Mouse (Mus musculus): ENCODE data around the gene Spindoc. TPM values are rescaled to one million over a fixed set of nuclear protein-coding genes. Genes with fewer than 3 reads are reported as not detected.
"Not testable (repeated sequence)": the region's sequence is repeated elsewhere in the genome, so short reads cannot be mapped to it uniquely, and the experiment has no call there.

Gene Spindoc
- polyA plus RNA-seq, 2 experiments, result 21.9 to 37.6 TPM

- peak overlapping the region; percentile 65 for H3K4me2 ChIP-seq (replicated peaks; ENCODE audit: low read depth, low read length, severe bottlenecking)
- peaks cover 33% of the 10 kb centered on the region for H3K4me1 ChIP-seq (ENCODE audit: control insufficient read depth, insufficient read depth, low read length)
- peak overlapping the region; percentile 98 for H3K9ac ChIP-seq (ENCODE audit: low read depth, low read length, severe bottlenecking)
- peaks cover 12% of the 10 kb centered on the region for H3K36me3 ChIP-seq (ENCODE audit: control insufficient read depth, insufficient read depth, low read length)
- no peaks in the 10 kb centered on the region for H3K27me3 ChIP-seq (ENCODE audit: control insufficient read depth, insufficient read depth, low read length)
- DNase-seq (ENCODE audit: low spot score), result no peak
- peak overlapping the region; percentile 86 for H3K4me3 ChIP-seq (replicated peaks; ENCODE audit: low read length)
- TF ChIP-seq POLR2A (IDR thresholded peaks at IDR 0.05; ENCODE audit: borderline replicate concordance, extremely low read depth, insufficient read depth, insufficient read length), result no peak
- no peaks in the 10 kb centered on the region for H3K9me3 ChIP-seq (ENCODE audit: control insufficient read depth, low read length)
- H3K27ac ChIP-seq (replicated peaks; ENCODE audit: low read depth, low read length), result peak overlapping the region; percentile 97
- ATAC-seq (ENCODE audit: low FRiP score, low read depth), result no peak
- WGBS, result 24% methylated on average over 22 of the region's 22 CpGs
Observed at GRCm38 (mm10) chr19:7415916-7416833, 33.4 kb upstream of the Spindoc start.

- Histone ChIP-seq H3K4me2 (replicated peaks; ENCODE audit: low read depth, low read length, severe bottlenecking) (no peak overlapping the region), H3K9ac (ENCODE audit: low read depth, low read length, severe bottlenecking) (no peak overlapping the region), H3K4me3 (replicated peaks; ENCODE audit: low read length) (no peak overlapping the region), H3K27me3 (ENCODE audit: control insufficient read depth, insufficient read depth, low read length) (no peaks in the 10 kb centered on the region), H3K27ac (replicated peaks; ENCODE audit: low read depth, low read length) (no peak overlapping the region), H3K4me1 (ENCODE audit: control insufficient read depth, insufficient read depth, low read length) (peaks cover 8% of the 10 kb centered on the region), H3K36me3 (ENCODE audit: control insufficient read depth, insufficient read depth, low read length) (no peaks in the 10 kb centered on the region), H3K9me3 (ENCODE audit: control insufficient read depth, low read length) (no peaks in the 10 kb centered on the region)
- ATAC-seq (ENCODE audit: low FRiP score, low read depth) (no peak), DNase-seq (ENCODE audit: low spot score) (no peak)
- no peak for TF ChIP-seq POLR2A (IDR thresholded peaks at IDR 0.05; ENCODE audit: borderline replicate concordance, extremely low read depth, insufficient read depth, insufficient read length)
- 54% methylated on average over 2 of the region's 2 CpGs for WGBS
Observed at GRCm38 (mm10) chr19:7412361-7412760, 29.6 kb upstream of the Spindoc start.

GRCm38 (mm10) chr19:7404623-7405229, 21.9 kb upstream of the Spindoc start:
- no peak overlapping the region for H3K9ac ChIP-seq (ENCODE audit: low read depth, low read length, severe bottlenecking)
- H3K9me3 ChIP-seq (ENCODE audit: control insufficient read depth, low read length), result no peaks in the 10 kb centered on the region
- no peaks in the 10 kb centered on the region for H3K27me3 ChIP-seq (ENCODE audit: control insufficient read depth, insufficient read depth, low read length)
- no peaks in the 10 kb centered on the region; the same call in 1 of the 2 replicates for H3K4me1 ChIP-seq (ENCODE audit: control insufficient read depth, insufficient read depth, low read length)
- no peak for TF ChIP-seq POLR2A (IDR thresholded peaks at IDR 0.05; ENCODE audit: borderline replicate concordance, extremely low read depth, insufficient read depth, insufficient read length)
- ATAC-seq (ENCODE audit: low FRiP score, low read depth), result no peak
- no peak overlapping the region for H3K4me2 ChIP-seq (replicated peaks; ENCODE audit: low read depth, low read length, severe bottlenecking)
- DNase-seq (ENCODE audit: low spot score), result no peak
- H3K36me3 ChIP-seq (ENCODE audit: control insufficient read depth, insufficient read depth, low read length), result no peaks in the 10 kb centered on the region
- no peak overlapping the region for H3K27ac ChIP-seq (replicated peaks; ENCODE audit: low read depth, low read length)
- H3K4me3 ChIP-seq (replicated peaks; ENCODE audit: low read length), result no peak overlapping the region
- 65% methylated on average over 9 of the region's 9 CpGs for WGBS

GRCm38 (mm10) chr19:7400635-7401034, 17.8 kb upstream of the Spindoc start:
- Histone ChIP-seq H3K27ac (replicated peaks; ENCODE audit: low read depth, low read length) (no peak overlapping the region), H3K9me3 (ENCODE audit: control insufficient read depth, low read length) (no peaks in the 10 kb centered on the region), H3K9ac (ENCODE audit: low read depth, low read length, severe bottlenecking) (no peak overlapping the region), H3K4me2 (replicated peaks; ENCODE audit: low read depth, low read length, severe bottlenecking) (no peak overlapping the region), H3K36me3 (ENCODE audit: control insufficient read depth, insufficient read depth, low read length) (no peaks in the 10 kb centered on the region), H3K27me3 (ENCODE audit: control insufficient read depth, insufficient read depth, low read length) (no peaks in the 10 kb centered on the region), H3K4me3 (replicated peaks; ENCODE audit: low read length) (no peak overlapping the region), H3K4me1 (ENCODE audit: control insufficient read depth, insufficient read depth, low read length) (no peaks in the 10 kb centered on the region; the same call in 1 of the 2 replicates)
- ATAC-seq (ENCODE audit: low FRiP score, low read depth) (no peak), DNase-seq (ENCODE audit: low spot score) (no peak)
- 66% methylated on average over 11 of the region's 11 CpGs for WGBS
- no peak for TF ChIP-seq POLR2A (IDR thresholded peaks at IDR 0.05; ENCODE audit: borderline replicate concordance, extremely low read depth, insufficient read depth, insufficient read length)

GRCm38 (mm10) chr19:7398898-7399297, 16.1 kb upstream of the Spindoc start:
- 36% methylated on average over 24 of the region's 24 CpGs for WGBS
- not testable (repeated sequence) for H3K9ac ChIP-seq (ENCODE audit: low read depth, low read length, severe bottlenecking); H3K4me3 ChIP-seq (replicated peaks; ENCODE audit: low read length); H3K4me1 ChIP-seq (ENCODE audit: control insufficient read depth, insufficient read depth, low read length); H3K9me3 ChIP-seq (ENCODE audit: control insufficient read depth, low read length); H3K4me2 ChIP-seq (replicated peaks; ENCODE audit: low read depth, low read length, severe bottlenecking); ATAC-seq (ENCODE audit: low FRiP score, low read depth); H3K36me3 ChIP-seq (ENCODE audit: control insufficient read depth, insufficient read depth, low read length); DNase-seq (ENCODE audit: low spot score); H3K27ac ChIP-seq (replicated peaks; ENCODE audit: low read depth, low read length); H3K27me3 ChIP-seq (ENCODE audit: control insufficient read depth, insufficient read depth, low read length)

- H3K36me3 ChIP-seq (ENCODE audit: control insufficient read depth, insufficient read depth, low read length); H3K4me2 ChIP-seq (replicated peaks; ENCODE audit: low read depth, low read length, severe bottlenecking); H3K27ac ChIP-seq (replicated peaks; ENCODE audit: low read depth, low read length); H3K4me1 ChIP-seq (ENCODE audit: control insufficient read depth, insufficient read depth, low read length); H3K9me3 ChIP-seq (ENCODE audit: control insufficient read depth, low read length); H3K4me3 ChIP-seq (replicated peaks; ENCODE audit: low read length); H3K9ac ChIP-seq (ENCODE audit: low read depth, low read length, severe bottlenecking); DNase-seq (ENCODE audit: low spot score); H3K27me3 ChIP-seq (ENCODE audit: control insufficient read depth, insufficient read depth, low read length); ATAC-seq (ENCODE audit: low FRiP score, low read depth): not testable (repeated sequence)
- 63% methylated on average over 6 of the region's 10 CpGs for WGBS
Observed at GRCm38 (mm10) chr19:7396867-7397826, 14.4 kb upstream of the Spindoc start.
